Comparison of ENCODE assay signal across 12 mouse cellular contexts in the genomic region with DNA sequence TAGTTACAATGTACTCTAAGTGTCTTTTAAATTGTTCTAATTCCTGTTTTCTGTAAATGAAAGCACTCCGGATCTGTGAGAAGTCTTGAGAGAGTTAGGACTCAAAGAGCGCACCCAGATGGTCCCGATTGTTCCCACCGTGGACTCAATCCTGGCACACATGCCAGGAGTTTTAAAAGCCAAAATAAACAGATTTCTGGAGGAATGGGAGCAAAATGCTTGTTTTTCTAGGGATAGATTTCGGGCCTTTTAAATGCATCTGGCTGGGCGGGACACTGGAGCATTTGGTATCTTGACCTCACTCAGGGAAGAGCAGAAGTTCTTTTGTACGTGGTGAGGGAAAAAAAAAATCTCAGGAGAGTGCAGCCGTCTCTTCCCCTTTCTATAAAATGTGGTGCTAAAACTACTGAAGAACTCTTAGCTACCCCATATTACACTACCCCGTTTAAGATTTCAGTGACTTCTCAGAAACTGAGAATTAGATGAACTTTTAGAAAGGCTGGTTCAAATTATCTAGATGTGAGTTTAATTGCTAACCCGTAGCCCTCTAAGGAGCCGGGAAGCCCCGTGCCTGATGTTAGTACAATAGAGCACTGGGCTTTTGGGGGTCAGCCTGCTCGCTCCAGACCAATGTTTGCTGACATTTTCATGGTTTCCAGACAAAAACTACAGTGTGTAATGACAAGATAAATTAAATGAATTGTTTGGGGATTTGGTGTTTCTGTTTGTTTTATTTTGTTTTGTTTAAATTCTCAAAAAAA.
DNase-seq lines count a peak whose midpoint lies in the region; ATAC-seq lines count a peak whose summit lies in the region.
"Had no signal": no experiment of that assay in that cellular context is flagged by ENCODE, and none has a peak within 500 bp of the region (broad histone marks: within the 10 kb centered on the region; RNA-seq: fewer than 3 reads in every experiment).

No protein-coding gene starts in this region.

- H3K9me3 ChIP-seq in heart, embryonic 14.5 days (ENCODE audit: control insufficient read depth, low read length), result no peaks in the 10 kb centered on the region
- H3K9me3 ChIP-seq in neural tube, embryonic 15.5 days (replicated peaks), result no peaks in the 10 kb centered on the region

- peaks cover 9 to 11% of the 10 kb centered on the region in 2 experiments for H3K4me1 ChIP-seq in heart, embryonic 14.5 days (ENCODE audit: control insufficient read depth in 2 of 2, insufficient read depth in 2 of 2, low read length in 2 of 2)
- H3K4me1 ChIP-seq in neural tube, embryonic 15.5 days, result no peaks in the 10 kb centered on the region; the same call in 1 of the 2 replicates

- H3K36me3 ChIP-seq in heart, embryonic 14.5 days (ENCODE audit: control insufficient read depth, insufficient read depth, low read length), result peaks cover 50% of the 10 kb centered on the region
- peaks cover 6% of the 10 kb centered on the region; the same call in 1 of the 2 replicates for H3K36me3 ChIP-seq in neural tube, embryonic 15.5 days

- H3K27me3 ChIP-seq in heart, embryonic 14.5 days (ENCODE audit: control insufficient read depth, insufficient read depth, low read length), result no peaks in the 10 kb centered on the region
- H3K27me3 ChIP-seq in neural tube, embryonic 15.5 days (replicated peaks), result no peaks in the 10 kb centered on the region

- WGBS in heart, embryonic 14.5 days, result 40% methylated on average over 13 of the region's 13 CpGs
- 16% methylated on average over 13 of the region's 13 CpGs for WGBS in neural tube, embryonic 15.5 days

- H3K4me2 ChIP-seq in heart, embryonic 14.5 days (ENCODE audit: low read length), result peak overlapping the region; percentile 38
- no peak overlapping the region for H3K4me2 ChIP-seq in neural tube, embryonic 15.5 days

- ATAC-seq in heart, embryonic 14.5 days (ENCODE audit: insufficient number of reproducible peaks, insufficient read depth, low FRiP score, low read depth), result no peak
- no peak for ATAC-seq in neural tube, embryonic 15.5 days (ENCODE audit: low FRiP score)

- H3K9ac ChIP-seq in heart, embryonic 14.5 days (ENCODE audit: low read length), result no peak overlapping the region; the same call in 1 of the 2 replicates
- no peak overlapping the region for H3K9ac ChIP-seq in neural tube, embryonic 15.5 days (replicated peaks)

- 0 out of 4 replicates have a peak overlapping the region, but pooled peaks of 1 of the 2 experiments have one; percentile 28 for H3K27ac ChIP-seq in heart, embryonic 14.5 days (replicated peaks in 1 of 2; ENCODE audit: control insufficient read depth in 1 of 2, insufficient read depth in 1 of 2, low read depth in 2 of 2, low read length in 2 of 2)
- no peak overlapping the region for H3K27ac ChIP-seq in neural tube, embryonic 15.5 days (replicated peaks)

- H3K4me3 ChIP-seq in heart, embryonic 14.5 days (ENCODE audit: control insufficient read depth in 1 of 2, insufficient read depth in 1 of 2, low read depth in 1 of 2, low read length in 2 of 2), result peak overlapping the region in 1 of 2 experiments; percentile 10; a peak in 1 of 4 replicates
- H3K4me3 ChIP-seq in neural tube, embryonic 15.5 days (replicated peaks), result no peak overlapping the region

- no peak for DNase-seq in heart, adult 9 months (ENCODE audit: low spot score in 2 of 2)
- peak; percentile 50 for DNase-seq in neural tube, embryonic 10.5 days (ENCODE audit: extremely low spot score, low spot score)
- peak; percentile 64 for DNase-seq in hindlimb bud, embryonic 11.5 days (ENCODE audit: extremely low spot score, low read depth, low spot score)
- no peak for DNase-seq in left cerebral cortex, adult 11 months (ENCODE audit: low spot score)
- DNase-seq in left cerebral cortex, adult 18-20 months (ENCODE audit: low spot score in 2 of 2), result no peak
- DNase-seq in cerebellum, postnatal 10 days, result no peak
- DNase-seq: adrenal gland, adult 2 months; cerebellum, adult 2 months; kidney, adult 11 months; thymus, postnatal 36 days had no signal

Comparison
In these comparisons a context has a peak if more than half of its experiments do, and no peak if none do; other contexts are left out.
1. DNase-seq: peak in neural tube, embryonic 10.5 days (single experiment) and hindlimb bud, embryonic 11.5 days (single experiment); none in heart, adult 9 months (0 of 2), left cerebral cortex, adult 11 months (single experiment), left cerebral cortex, adult 18-20 months (0 of 2) and cerebellum, postnatal 10 days (0 of 2).